ENCODE assay signal across 9 mouse cellular contexts in the genomic region with DNA sequence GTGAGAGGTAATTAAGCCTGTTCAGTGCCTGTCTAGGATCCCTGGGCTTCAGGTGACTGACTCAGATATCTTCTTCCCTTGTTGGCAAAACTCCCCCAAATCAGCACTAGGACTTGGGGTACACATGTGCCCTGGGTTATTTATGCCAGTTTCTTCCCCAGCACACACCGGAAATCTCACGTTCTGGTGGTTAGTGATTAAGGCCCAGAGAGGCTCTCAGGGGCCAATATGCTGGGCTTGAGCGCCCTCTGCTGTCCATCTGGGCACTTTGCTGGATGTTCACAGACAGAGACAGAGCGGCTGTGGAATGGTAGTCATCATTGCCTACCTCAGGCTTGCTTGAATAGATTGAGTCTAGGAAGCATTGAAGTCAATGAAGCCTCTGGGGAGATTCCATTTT. TPM values are rescaled to one million over a fixed set of nuclear protein-coding genes. Genes with fewer than 3 reads are reported as not detected.
A peak's percentile ranks its signal among the peaks of the same experiment; 100 is the strongest.
DNase-seq lines count a peak whose midpoint lies in the region; ATAC-seq and TF ChIP-seq lines count a peak whose summit lies in the region.
"Had no signal": no experiment of that assay in that cellular context is flagged by ENCODE, and none has a peak within 500 bp of the region (broad histone marks: within the 10 kb centered on the region; RNA-seq: fewer than 3 reads in every experiment).

No protein-coding gene starts in this region.

- H3K4me2 ChIP-seq in limb, embryonic 14.5 days (replicated peaks; ENCODE audit: low read depth, low read length, severe bottlenecking): no peak overlapping the region
- no peak overlapping the region for H3K4me2 ChIP-seq in midbrain, postnatal 0 days (ENCODE audit: low read depth, low read length, poor library complexity, severe bottlenecking)
- H3K4me2 ChIP-seq: embryonic facial prominence, embryonic 12.5 days had no signal

- H3K36me3 ChIP-seq in limb, embryonic 14.5 days (ENCODE audit: control insufficient read depth, insufficient read depth, low read length): no peaks in the 10 kb centered on the region
- no peaks in the 10 kb centered on the region for H3K36me3 ChIP-seq in midbrain, postnatal 0 days (ENCODE audit: insufficient read depth, low read length)
- no peaks in the 10 kb centered on the region for H3K36me3 ChIP-seq in splenic B cell, adult 2 months (ENCODE audit: control insufficient read depth, insufficient read depth, low read length, poor library complexity, severe bottlenecking)
- H3K36me3 ChIP-seq: embryonic facial prominence, embryonic 12.5 days had no signal

- ATAC-seq in granulocyte monocyte progenitor cell, adult 5-6 weeks (replicated peaks; ENCODE audit: poor library complexity, severe bottlenecking): peak; percentile 88
- ATAC-seq in limb, embryonic 14.5 days (ENCODE audit: low FRiP score, low read depth): no peak; the same call in 1 of the 2 replicates
- peak; percentile 60 for ATAC-seq in midbrain, postnatal 0 days (ENCODE audit: low FRiP score)

- no peaks in the 10 kb centered on the region for H3K27me3 ChIP-seq in limb, embryonic 14.5 days (ENCODE audit: control insufficient read depth, insufficient read depth, low read length)
- H3K27me3 ChIP-seq in midbrain, postnatal 0 days (ENCODE audit: insufficient read depth, low read length): no peaks in the 10 kb centered on the region
- no peaks in the 10 kb centered on the region for H3K27me3 ChIP-seq in splenic B cell, adult 2 months (ENCODE audit: control insufficient read depth, insufficient read depth, low read length, poor library complexity, severe bottlenecking)
- H3K27me3 ChIP-seq: embryonic facial prominence, embryonic 12.5 days had no signal

- H3K4me1 ChIP-seq in limb, embryonic 14.5 days (ENCODE audit: control insufficient read depth, insufficient read depth, low read length): peaks cover 48% of the 10 kb centered on the region
- H3K4me1 ChIP-seq in midbrain, postnatal 0 days (ENCODE audit: insufficient read depth, low read length): peaks cover 10% of the 10 kb centered on the region; the same call in 1 of the 2 replicates

- peak; percentile 94 for DNase-seq in 3T3-L1 (ENCODE audit: low read depth, low spot score)
- DNase-seq in adrenal gland, adult 18-20 months (ENCODE audit: low spot score in 2 of 2): peak; percentile 78 to 81
- peak; percentile 92 for DNase-seq in embryo, embryonic 10.5 days (ENCODE audit: low spot score)
- DNase-seq in kidney, adult 9 months: peak; percentile 77
- peak; percentile 91 for DNase-seq in limb, embryonic 14.5 days (ENCODE audit: low spot score)
- peak; percentile 88 for DNase-seq in midbrain, postnatal 0 days (ENCODE audit: low spot score)
- DNase-seq in splenic B cell, adult 2 months (ENCODE audit: low read depth, low spot score): peak; percentile 71

- peak; percentile 91 for TF ChIP-seq CTCF in midbrain, postnatal 0 days (IDR thresholded peaks at IDR 0.05)

- TF ChIP-seq POLR2A in limb, embryonic 14.5 days (IDR thresholded peaks at IDR 0.05; ENCODE audit: borderline replicate concordance, extremely low read depth, insufficient read depth, insufficient read length): no peak

- peak overlapping the region; percentile 17; the same call in 1 of the 2 replicates for H3K9ac ChIP-seq in limb, embryonic 14.5 days (ENCODE audit: low read depth, low read length, severe bottlenecking)
- H3K9ac ChIP-seq in midbrain, postnatal 0 days (replicated peaks; ENCODE audit: low read length, poor library complexity, severe bottlenecking): no peak overlapping the region; the same call in 1 of the 2 replicates
- H3K9ac ChIP-seq: embryonic facial prominence, embryonic 12.5 days had no signal

- no peaks in the 10 kb centered on the region for H3K9me3 ChIP-seq in limb, embryonic 14.5 days (ENCODE audit: control insufficient read depth, low read length)
- no peaks in the 10 kb centered on the region for H3K9me3 ChIP-seq in midbrain, postnatal 0 days (ENCODE audit: low read length)
- H3K9me3 ChIP-seq: embryonic facial prominence, embryonic 12.5 days had no signal

- H3K27ac ChIP-seq in limb, embryonic 14.5 days (replicated peaks; ENCODE audit: low read depth, low read length): no peak overlapping the region
- H3K27ac ChIP-seq in midbrain, postnatal 0 days (ENCODE audit: low read depth, low read length): no peak overlapping the region
- H3K27ac ChIP-seq: embryonic facial prominence, embryonic 12.5 days had no signal

- no peak overlapping the region for H3K4me3 ChIP-seq in limb, embryonic 14.5 days (replicated peaks; ENCODE audit: low read length)
- no peak overlapping the region for H3K4me3 ChIP-seq in midbrain, postnatal 0 days (ENCODE audit: low read depth, low read length)
- H3K4me3 ChIP-seq: embryonic facial prominence, embryonic 12.5 days had no signal

- WGBS in limb, embryonic 14.5 days: 3% methylated on average over 4 of the region's 4 CpGs
- 6% methylated on average over 4 of the region's 4 CpGs for WGBS in midbrain, postnatal 0 days

RNA-seq across cellular contexts. Expression of a gene that starts 9.0 kb away (rescaled TPM):
- 100 to 1,000 TPM; 125 to 158 TPM for total RNA-seq in adrenal gland, adult 18-20 months (2021)
- not detected in 2 replicates for total RNA-seq in granulocyte monocyte progenitor cell, adult 5-6 weeks (2014; fragmentation: Nextera tagmentation)
- total RNA-seq in granulocyte monocyte progenitor cell, adult 5-6 weeks (2017): not detected in 2 replicates
- 444 and 445 TPM in 2 replicates for polyA plus RNA-seq in limb, embryonic 14.5 days (2012; rRNA removed)
- polyA plus RNA-seq in limb, embryonic 14.5 days (2014; fragmentation: Nextera tagmentation; extraction: Ambion mirVana): 287 and 330 TPM in 2 replicates
- 32.7 and 36.6 TPM in 2 replicates for total RNA-seq in midbrain, postnatal 0 days (2014; rRNA removed)
- polyA plus RNA-seq in midbrain, postnatal 0 days (2015; fragmentation: Nextera tagmentation; extraction: Ambion mirVana): 21.7 and 22.4 TPM in 2 replicates

Comparison
In these comparisons a context has a peak if more than half of its experiments do, and no peak if none do; other contexts are left out.
1. RNA of a gene that starts 9.0 kb away (total RNA-seq): 125 to 158 TPM in adrenal gland, adult 18-20 months and 32.7 to 36.6 TPM in midbrain, postnatal 0 days; not detected in granulocyte monocyte progenitor cell, adult 5-6 weeks; every median in the first group is over 10 times any median in the second.
2. Peak in every context shown above with its lines, with median percentiles within 50 percentile points of each other: DNase-seq.